Mouse (Mus musculus) heart, adult 2 months (tissue): ENCODE data around the gene Gm20388. TPM values are rescaled to one million over a fixed set of nuclear protein-coding genes. Genes with fewer than 3 reads are reported as not detected.

Source experiments
- DNase-seq, 2 experiments: peaks; one replicate each; pipeline ENCODE4 v3.0.0; 2021
- H3K27ac ChIP-seq: fragments of 200-600 bp; 2 replicates; pipeline ENCODE4 v1.8.1; 2022
- H3K27me3 ChIP-seq: fragments of 200-500 bp; 2 replicates; pipeline ENCODE4 v1.6.1; 2012; ENCODE audit warnings: mild to moderate bottlenecking, low read length, inconsistent platforms, mixed read lengths; ENCODE audit not compliant: control insufficient read depth, insufficient read depth
- H3K36me3 ChIP-seq: fragments of 200-500 bp; 2 replicates; pipeline ENCODE4 v1.6.1; 2012; ENCODE audit warnings: low read length, inconsistent platforms; ENCODE audit not compliant: control insufficient read depth, insufficient read depth
- H3K4me1 ChIP-seq: fragments of 200-500 bp; 2 replicates; pipeline ENCODE4 v1.6.1; 2011; ENCODE audit warnings: low read length; ENCODE audit not compliant: control insufficient read depth, insufficient read depth
- H3K4me3 ChIP-seq: fragments of 200-600 bp; 2 replicates; pipeline ENCODE4 v1.8.1; 2022
- H3K79me2 ChIP-seq: fragments of 200-500 bp; replicated peaks from 2 replicates; pipeline ENCODE4 v1.6.1; 2012; ENCODE audit warnings: mild to moderate bottlenecking, inconsistent platforms, low read length, moderate library complexity, mixed read lengths; ENCODE audit not compliant: control insufficient read depth, insufficient read depth
- H3K9ac ChIP-seq: fragments of 200-500 bp; 2 replicates; pipeline ENCODE4 v1.6.1; 2012; ENCODE audit warnings: low read depth, mild to moderate bottlenecking, control low read depth, inconsistent platforms, low read length, mixed read lengths
- CTCF ChIP-seq: fragments of 200-600 bp; IDR thresholded peaks from 2 replicates; pipeline ENCODE4 v1.8.1; 2022; ENCODE audit warnings: antibody characterized with exemption, mild to moderate bottlenecking, moderate library complexity
- EP300 ChIP-seq: fragments of 200-500 bp; IDR thresholded peaks from 2 replicates; pipeline ENCODE4 v1.6.1; 2011; ENCODE audit warnings: low read depth, low read length, control low read depth; ENCODE audit not compliant: insufficient read depth
- POLR2A ChIP-seq: fragments of 200-500 bp; IDR thresholded peaks from 2 replicates; pipeline ENCODE4 v1.6.1; 2011; ENCODE audit warnings: mild to moderate bottlenecking, low read depth, low read length, control low read depth; ENCODE audit not compliant: insufficient read depth
- WGBS: fragments of 180-500 bp; shearing (Covaris S2); methylation state at CpG from one replicate; pipeline ENCODE4 v1.1.7; 2018; 5-methylcytosine and 5-hydroxymethylcytosine counted together
- intact Hi-C: fragments of 180-260 bp; cut with DNase I; formaldehyde crosslinking; loops from one replicate; pipeline ENCODE4 v1.15.1; 2025
- polyA plus RNA-seq: library from polyadenylated mRNA; depleted of rRNA; stranded (reverse); fragments of >200 nt; gene quantifications from 2 replicates; pipeline ENCODE4 v1.2.3, GENCODE M21; 2012
- total RNA-seq, 2 experiments: library from RNA; stranded (reverse); gene quantifications; 2 replicates each; pipeline ENCODE4 v1.2.3; 2021

The Gm20388 gene
- total and polyA plus RNA-seq, 3 experiments = 1.8 to 32.3 TPM; not detected in 1

- no peaks in the 10 kb centered on the region for H3K79me2 ChIP-seq
- 3% methylated on average over 55 of the region's 55 CpGs for WGBS
- H3K4me1 ChIP-seq = no peaks in the 10 kb centered on the region; the same call in 1 of the 2 replicates
- H3K27me3 ChIP-seq = peaks cover 20% of the 10 kb centered on the region
- intact Hi-C loops = no loop called here
- peak in 1 of 2 experiments; percentile 56 for DNase-seq
- H3K9ac ChIP-seq = peak overlapping the region; percentile 83
- H3K36me3 ChIP-seq = no peaks in the 10 kb centered on the region
- no peak for TF ChIP-seq EP300
- TF ChIP-seq CTCF = no peak
- peak overlapping the region; percentile 77 for H3K4me3 ChIP-seq
- H3K27ac ChIP-seq = peak overlapping the region; percentile 83
These were observed 1206.0 kb downstream of the Gm20388 start for GRCm38 (mm10) chr8:121116591-121117185.

- peak overlapping the region; percentile 77 for H3K4me3 ChIP-seq
- TF ChIP-seq CTCF (peak; percentile 29), EP300 (no peak), POLR2A (no peak)
- peaks cover 20% of the 10 kb centered on the region for H3K27me3 ChIP-seq
- H3K79me2 ChIP-seq = no peaks in the 10 kb centered on the region
- DNase-seq = peak in 1 of 2 experiments; percentile 55
- WGBS = 1% methylated on average over 49 of the region's 62 CpGs
- intact Hi-C loops = no loop called here
- no peaks in the 10 kb centered on the region; the same call in 1 of the 2 replicates for H3K4me1 ChIP-seq
- H3K36me3 ChIP-seq = no peaks in the 10 kb centered on the region
- H3K9ac ChIP-seq = peak overlapping the region; percentile 83
- peak overlapping the region; percentile 83 for H3K27ac ChIP-seq
These were observed 1206.6 kb downstream of the Gm20388 start for GRCm38 (mm10) chr8:121117186-121117651.

GRCm38 (mm10) chr8:121117906-121118305 is 1207.3 kb downstream of the Gm20388 start:
- Histone ChIP-seq H3K79me2 (no peaks in the 10 kb centered on the region), H3K36me3 (no peaks in the 10 kb centered on the region), H3K27me3 (peaks cover 20% of the 10 kb centered on the region), H3K27ac (peak overlapping the region; percentile 5; the same call in 1 of the 2 replicates), H3K4me3 (peak overlapping the region; percentile 77), H3K9ac (peak overlapping the region; percentile 83), H3K4me1 (no peaks in the 10 kb centered on the region; the same call in 1 of the 2 replicates)
- 9% methylated on average over 28 of the region's 28 CpGs for whole genome bisulfite sequencing
- TF ChIP-seq CTCF = no peak
- TF ChIP-seq POLR2A = no peak
- no peak for TF ChIP-seq EP300
- intact Hi-C loops = no loop called here
- no peak for DNase-seq

- H3K27me3 ChIP-seq = peaks cover 20% of the 10 kb centered on the region
- no peak for TF ChIP-seq POLR2A
- no peak for TF ChIP-seq CTCF
- no peak for TF ChIP-seq EP300
- no peaks in the 10 kb centered on the region; the same call in 1 of the 2 replicates for H3K4me1 ChIP-seq
- no peak for DNase-seq
- no peaks in the 10 kb centered on the region for H3K36me3 ChIP-seq
- 0 out of 2 replicates have a peak overlapping the region, but pooled peaks have one; percentile 23 for H3K4me3 ChIP-seq
- H3K79me2 ChIP-seq = no peaks in the 10 kb centered on the region
- intact Hi-C loops = no loop called here
- no peak overlapping the region; the same call in 1 of the 2 replicates for H3K27ac ChIP-seq
- 47% methylated on average over 18 of the region's 18 CpGs for WGBS
- H3K9ac ChIP-seq = peak overlapping the region; percentile 45; the same call in 1 of the 2 replicates
These were observed 1208.2 kb downstream of the Gm20388 start for GRCm38 (mm10) chr8:121118634-121119420.

- H3K4me1 ChIP-seq = no peaks in the 10 kb centered on the region; the same call in 1 of the 2 replicates
- no peak for DNase-seq
- no peak overlapping the region for H3K9ac ChIP-seq
- peaks cover 20% of the 10 kb centered on the region for H3K27me3 ChIP-seq
- intact Hi-C loops = no loop called here
- no peak overlapping the region for H3K4me3 ChIP-seq
- no peaks in the 10 kb centered on the region for H3K79me2 ChIP-seq
- TF ChIP-seq CTCF (no peak), EP300 (no peak), POLR2A (no peak)
- H3K27ac ChIP-seq = no peak overlapping the region; the same call in none of the 2 replicates
- 51% methylated on average over 12 of the region's 12 CpGs for WGBS
- H3K36me3 ChIP-seq = no peaks in the 10 kb centered on the region
These were observed 1209.2 kb downstream of the Gm20388 start for GRCm38 (mm10) chr8:121119635-121120455.
